In genomic region chr2:45356558-45357170, GRCm38 (mm10) we compare ENCODE assay signal across 16 mouse cellular contexts.
DNase-seq lines count a peak whose midpoint lies in the region; ATAC-seq and TF ChIP-seq lines count a peak whose summit lies in the region.
"Had no signal": no experiment of that assay in that cellular context is flagged by ENCODE, and none has a peak within 500 bp of the region (broad histone marks: within the 10 kb centered on the region; RNA-seq: fewer than 3 reads in every experiment).

No protein-coding gene starts in this region.

- no peak overlapping the region for H3K27ac ChIP-seq in forebrain, embryonic 11.5 days (ENCODE audit: low read depth, low read length)
- H3K27ac ChIP-seq in forebrain, embryonic 10.5 days = no peak overlapping the region
- peak overlapping the region; percentile 53; the same call in 1 of the 2 replicates for H3K27ac ChIP-seq in left cerebral cortex, adult 2 months
- no peak overlapping the region for H3K27ac ChIP-seq in forebrain, embryonic 15.5 days (replicated peaks)
- H3K27ac ChIP-seq in lung, postnatal 0 days (ENCODE audit: low read length) = no peak overlapping the region
- H3K27ac ChIP-seq: hindbrain, postnatal 0 days; limb, embryonic 12.5 days; liver, embryonic 14.5 days had no signal

- no peak overlapping the region for H3K4me3 ChIP-seq in forebrain, embryonic 11.5 days (ENCODE audit: low read depth, low read length)
- H3K4me3 ChIP-seq in forebrain, embryonic 10.5 days = no peak overlapping the region
- no peak overlapping the region for H3K4me3 ChIP-seq in left cerebral cortex, adult 2 months
- H3K4me3 ChIP-seq in forebrain, embryonic 15.5 days = no peak overlapping the region
- no peak overlapping the region for H3K4me3 ChIP-seq in lung, postnatal 0 days (ENCODE audit: low read depth, low read length)
- H3K4me3 ChIP-seq: limb, embryonic 12.5 days had no signal

- H3K27me3 ChIP-seq in forebrain, embryonic 11.5 days (ENCODE audit: control insufficient read depth, insufficient read depth, low read length) = no peaks in the 10 kb centered on the region
- no peaks in the 10 kb centered on the region for H3K27me3 ChIP-seq in forebrain, embryonic 10.5 days (ENCODE audit: poor library complexity, severe bottlenecking)
- no peaks in the 10 kb centered on the region for H3K27me3 ChIP-seq in forebrain, embryonic 15.5 days
- H3K27me3 ChIP-seq in lung, postnatal 0 days (replicated peaks; ENCODE audit: insufficient read depth, low read length) = no peaks in the 10 kb centered on the region
- H3K27me3 ChIP-seq: limb, embryonic 12.5 days had no signal

- H3K36me3 ChIP-seq in forebrain, embryonic 11.5 days (ENCODE audit: control insufficient read depth, insufficient read depth, low read length) = no peaks in the 10 kb centered on the region
- no peaks in the 10 kb centered on the region for H3K36me3 ChIP-seq in forebrain, embryonic 10.5 days (replicated peaks)
- H3K36me3 ChIP-seq in forebrain, embryonic 15.5 days = no peaks in the 10 kb centered on the region
- H3K36me3 ChIP-seq in lung, postnatal 0 days (ENCODE audit: insufficient read depth, low read length) = no peaks in the 10 kb centered on the region
- H3K36me3 ChIP-seq: limb, embryonic 12.5 days had no signal

- peaks cover 2% of the 10 kb centered on the region; the same call in 1 of the 2 replicates for H3K4me1 ChIP-seq in forebrain, embryonic 11.5 days (replicated peaks; ENCODE audit: control insufficient read depth, insufficient read depth, low read length)
- H3K4me1 ChIP-seq in forebrain, embryonic 10.5 days = peaks cover 19% of the 10 kb centered on the region
- peaks cover 14% of the 10 kb centered on the region for H3K4me1 ChIP-seq in forebrain, embryonic 15.5 days
- H3K4me1 ChIP-seq in lung, postnatal 0 days (ENCODE audit: insufficient read depth, low read depth, low read length) = no peaks in the 10 kb centered on the region
- H3K4me1 ChIP-seq: limb, embryonic 12.5 days had no signal

- intact Hi-C loops in left cerebral cortex, adult 2 months (cut with DNase I) = loop anchor here (5.0 kb wide), 1 partner anchor 239 kb away; the partner anchor contains the start of gene Zeb2
- intact Hi-C loops in left cerebral cortex, postnatal 4 days (cut with DNase I) = no loop called here

- TF ChIP-seq CTCF in left cerebral cortex, adult 2 months (IDR thresholded peaks at IDR 0.05) = no peak
- TF ChIP-seq CTCF in brain, embryonic 14.5 days (IDR thresholded peaks at IDR 0.05; ENCODE audit: borderline replicate concordance, extremely low read depth, insufficient read depth, insufficient read length) = no peak
- no peak for TF ChIP-seq CTCF in lung, postnatal 0 days (IDR thresholded peaks at IDR 0.05)

- DNase-seq in forebrain, embryonic 11.5 days (ENCODE audit: low spot score) = no peak
- DNase-seq in forebrain, embryonic 10.5 days (ENCODE audit: extremely low spot score, low spot score) = no peak
- no peak for DNase-seq in left cerebral cortex, adult 2 months (ENCODE audit: extremely low spot score in 1 of 2, low spot score in 2 of 2)
- no peak for DNase-seq in left cerebral cortex, postnatal 4 days
- DNase-seq in brain, embryonic 14.5 days (ENCODE audit: low read depth) = peak; percentile 91
- DNase-seq in yolk sac, embryonic 10.5 days (ENCODE audit: low spot score) = no peak
- DNase-seq in lung, postnatal 0 days (ENCODE audit: low spot score) = no peak
- DNase-seq: adrenal gland, postnatal 14 days; kidney, adult 11 months; kidney, postnatal 36 days; lung, postnatal 10 days had no signal

- ATAC-seq in forebrain, embryonic 11.5 days (replicated peaks; ENCODE audit: low FRiP score) = peak; percentile 88
- ATAC-seq in forebrain, embryonic 15.5 days (replicated peaks) = peak; percentile 86
- ATAC-seq in lung, postnatal 0 days = no peak
- ATAC-seq: hindbrain, postnatal 0 days had no signal

- TF ChIP-seq POLR2A in brain, embryonic 14.5 days (IDR thresholded peaks at IDR 0.05; ENCODE audit: borderline replicate concordance, extremely low read depth, insufficient read depth, insufficient read length, poor library complexity, severe bottlenecking) = no peak

- H3K4me2 ChIP-seq in forebrain, embryonic 11.5 days (ENCODE audit: low read depth, low read length, severe bottlenecking) = no peak overlapping the region
- H3K4me2 ChIP-seq in forebrain, embryonic 15.5 days (replicated peaks) = peak overlapping the region; percentile 32
- H3K4me2 ChIP-seq in lung, postnatal 0 days (replicated peaks; ENCODE audit: low read depth, low read length) = no peak overlapping the region
- H3K4me2 ChIP-seq: heart, embryonic 11.5 days; limb, embryonic 12.5 days had no signal

- 37% methylated on average over 8 of the region's 8 CpGs for WGBS in forebrain, embryonic 11.5 days
- 50% methylated on average over 8 of the region's 8 CpGs for WGBS in forebrain, embryonic 10.5 days
- WGBS in forebrain, embryonic 15.5 days = 15% methylated on average over 8 of the region's 8 CpGs
- 91% methylated on average over 8 of the region's 8 CpGs for WGBS in lung, postnatal 0 days

- no peaks in the 10 kb centered on the region for H3K9me3 ChIP-seq in forebrain, embryonic 11.5 days (ENCODE audit: control insufficient read depth, low read length)
- no peaks in the 10 kb centered on the region for H3K9me3 ChIP-seq in forebrain, embryonic 10.5 days
- H3K9me3 ChIP-seq in forebrain, embryonic 15.5 days = no peaks in the 10 kb centered on the region
- H3K9me3 ChIP-seq in lung, postnatal 0 days (ENCODE audit: low read length) = no peaks in the 10 kb centered on the region
- H3K9me3 ChIP-seq: limb, embryonic 12.5 days had no signal

- H3K9ac ChIP-seq in forebrain, embryonic 11.5 days (ENCODE audit: low read length) = no peak overlapping the region
- 0 out of 2 replicates have a peak overlapping the region, but pooled peaks have one; percentile 8 for H3K9ac ChIP-seq in forebrain, embryonic 15.5 days (replicated peaks)
- H3K9ac ChIP-seq in lung, postnatal 0 days (replicated peaks; ENCODE audit: low read depth) = no peak overlapping the region
- H3K9ac ChIP-seq: limb, embryonic 12.5 days; liver, embryonic 14.5 days had no signal

- TF ChIP-seq EP300 in lung, postnatal 0 days (IDR thresholded peaks at IDR 0.05) = no peak
